Mouse (Mus musculus): ENCODE results near the gene Fndc3b.
"Not testable (repeated sequence)": the region's sequence is repeated elsewhere in the genome, so short reads cannot be mapped to it uniquely, and the experiment has no call there.

Fndc3b gene

GRCm38 (mm10) chr3:27458416-27458815 lies 252.7 kb downstream of the Fndc3b start:
- DNase-seq = no peak

- DNase-seq = no peak
Measured at GRCm38 (mm10) chr3:27456514-27456913, 254.6 kb downstream of the Fndc3b start.

- no peak for DNase-seq
Measured at GRCm38 (mm10) chr3:27454402-27455195, 256.5 kb downstream of the Fndc3b start.

- no peak for DNase-seq
Measured at GRCm38 (mm10) chr3:27453453-27454098, 257.5 kb downstream of the Fndc3b start.

GRCm38 (mm10) chr3:27449447-27449846 lies 261.7 kb downstream of the Fndc3b start:
- DNase-seq = no peak

- no peak for DNase-seq
Measured at GRCm38 (mm10) chr3:27448367-27448766, 262.7 kb downstream of the Fndc3b start.

- DNase-seq = no peak
Measured at GRCm38 (mm10) chr3:27439704-27440103, 271.4 kb downstream of the Fndc3b start.

- no peak for DNase-seq
Measured at GRCm38 (mm10) chr3:27435096-27435620, 275.9 kb downstream of the Fndc3b start.

- DNase-seq = no peak
Measured at GRCm38 (mm10) chr3:27432981-27433380, 278.1 kb downstream of the Fndc3b start.

- peak; percentile 17 to 38 for DNase-seq
Measured at GRCm38 (mm10) chr3:27430621-27431263, 280.4 kb downstream of the Fndc3b start.

- no peak for DNase-seq
Measured at GRCm38 (mm10) chr3:27427406-27427805, 283.7 kb downstream of the Fndc3b start.

- no peak for DNase-seq
Measured at GRCm38 (mm10) chr3:27424049-27424667, 286.9 kb downstream of the Fndc3b start.

GRCm38 (mm10) chr3:27422521-27422920 lies 288.6 kb downstream of the Fndc3b start:
- DNase-seq = no peak

- DNase-seq = no peak
Measured at GRCm38 (mm10) chr3:27421980-27422379, 289.1 kb downstream of the Fndc3b start.

GRCm38 (mm10) chr3:27418602-27419001 lies 292.5 kb downstream of the Fndc3b start:
- no peak for DNase-seq

GRCm38 (mm10) chr3:27416786-27417185 lies 294.3 kb downstream of the Fndc3b start:
- no peak for DNase-seq

- no peak for DNase-seq
Measured at GRCm38 (mm10) chr3:27413566-27413965, 297.5 kb downstream of the Fndc3b start.

GRCm38 (mm10) chr3:27411286-27411685 lies 299.8 kb downstream of the Fndc3b start:
- DNase-seq = no peak

GRCm38 (mm10) chr3:27408564-27408963 lies 302.5 kb downstream of the Fndc3b start:
- no peak for DNase-seq

- no peak for DNase-seq
Measured at GRCm38 (mm10) chr3:27406440-27406839, 304.7 kb downstream of the Fndc3b start.

GRCm38 (mm10) chr3:27400996-27401395 lies 310.1 kb downstream of the Fndc3b start:
- not testable (repeated sequence) for DNase-seq

GRCm38 (mm10) chr3:27389923-27390322 lies 321.2 kb downstream of the Fndc3b start:
- DNase-seq = no peak

GRCm38 (mm10) chr3:27384836-27385235 lies 326.3 kb downstream of the Fndc3b start:
- no peak for DNase-seq
